Mouse (Mus musculus): ENCODE data around the gene 4930470P17Rik. TPM values are rescaled to one million over a fixed set of nuclear protein-coding genes. Genes with fewer than 3 reads are reported as not detected.

Gene 4930470P17Rik
- polyA plus RNA-seq (2012; rRNA removed) = not detected in 2 replicates

GRCm38 (mm10) chr2:170601917-170602316 is at the start of gene 4930470P17Rik:
TSS of gene 4930470P17Rik (minus strand) at chr2:170602017.

Other genes with a start within 250 kb of the 4930470P17Rik start
- 49.0 and 63.4 TPM in 2 replicates for gene Bcas1, start 174.2 kb downstream of the 4930470P17Rik start, polyA plus RNA-seq (2012; rRNA removed)
- 4.4 TPM in 2 replicates for gene Pfdn4, start 105.6 kb downstream of the 4930470P17Rik start, polyA plus RNA-seq (2012; rRNA removed)
- gene Cyp24a1, start 104.9 kb downstream of the 4930470P17Rik start, polyA plus RNA-seq (2012; rRNA removed) = not detected in 2 replicates
- gene Dok5, start 129.8 kb upstream of the 4930470P17Rik start, polyA plus RNA-seq (2012; rRNA removed) = 0.41 and 1.0 TPM in 2 replicates